ENCODE assay signal across 8 mouse cellular contexts in the genomic region with DNA sequence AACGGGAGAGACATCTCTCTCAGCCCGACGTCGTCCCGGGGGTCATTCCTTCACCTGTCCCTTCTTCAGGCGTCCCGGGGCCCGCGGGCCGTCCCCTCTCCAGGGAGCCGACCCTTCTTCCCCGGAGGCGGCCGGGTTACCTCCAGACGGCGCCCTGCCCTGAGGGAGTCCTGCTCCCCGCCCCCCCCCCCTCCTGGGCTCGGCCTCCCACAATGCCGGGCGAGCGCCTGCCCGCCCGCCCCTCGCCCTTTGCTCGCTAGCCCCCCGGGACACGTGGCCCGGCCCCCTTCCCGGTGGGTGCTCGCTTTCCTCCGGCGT. TPM values are rescaled to one million over a fixed set of nuclear protein-coding genes. Genes with fewer than 3 reads are reported as not detected.
DNase-seq lines count a peak whose midpoint lies in the region; ATAC-seq and TF ChIP-seq lines count a peak whose summit lies in the region.

No protein-coding gene starts in this region.

- no peak for TF ChIP-seq CTCF in layer of hippocampus, adult 2 months (conservative IDR thresholded peaks at IDR 0.05)

- 0% methylated on average over 24 of the region's 32 CpGs for WGBS in embryonic facial prominence, embryonic 11.5 days
- 2% methylated on average over 23 of the region's 32 CpGs for WGBS in intestine, embryonic 14.5 days

- no peak; the same call in 1 of the 2 replicates for ATAC-seq in embryonic facial prominence, embryonic 11.5 days (replicated peaks; ENCODE audit: insufficient number of reproducible peaks, low FRiP score, low TSS enrichment, low read depth)
- peak; percentile 45 for ATAC-seq in intestine, embryonic 14.5 days (replicated peaks; ENCODE audit: low FRiP score, low TSS enrichment, low read depth)

- peak overlapping the region; percentile 90 for H3ac ChIP-seq in myocyte (ENCODE audit: control insufficient read depth, insufficient read length)

- peak overlapping the region; percentile 88 for H3K9ac ChIP-seq in embryonic facial prominence, embryonic 11.5 days (replicated peaks; ENCODE audit: low read length)
- peak overlapping the region; percentile 77 for H3K9ac ChIP-seq in intestine, embryonic 14.5 days (ENCODE audit: low read length)

- peaks cover 9% of the 10 kb centered on the region for H3K36me3 ChIP-seq in embryonic facial prominence, embryonic 11.5 days (replicated peaks; ENCODE audit: control insufficient read depth, insufficient read depth, low read depth, low read length)
- H3K36me3 ChIP-seq in intestine, embryonic 14.5 days (ENCODE audit: control insufficient read depth, insufficient read depth, low read length), result peaks cover 35% of the 10 kb centered on the region
- peaks cover 11% of the 10 kb centered on the region for H3K36me3 ChIP-seq in myocyte (ENCODE audit: control insufficient read depth, insufficient read depth)

- H3K4me2 ChIP-seq in embryonic facial prominence, embryonic 11.5 days (ENCODE audit: low read depth, low read length), result peak overlapping the region; percentile 89
- H3K4me2 ChIP-seq in intestine, embryonic 14.5 days (ENCODE audit: low read length), result peak overlapping the region; percentile 95
- H3K4me2 ChIP-seq in myocyte (ENCODE audit: low read depth), result peak overlapping the region; percentile 48

- no peaks in the 10 kb centered on the region for H3K27me3 ChIP-seq in embryonic facial prominence, embryonic 11.5 days (ENCODE audit: control insufficient read depth, insufficient read depth, low read length)
- no peaks in the 10 kb centered on the region for H3K27me3 ChIP-seq in intestine, embryonic 14.5 days (replicated peaks; ENCODE audit: control insufficient read depth, insufficient read depth, low read length)
- H3K27me3 ChIP-seq in myocyte (ENCODE audit: control insufficient read depth, insufficient read depth, insufficient read length), result no peaks in the 10 kb centered on the region

- peaks cover 16% of the 10 kb centered on the region for H3K4me1 ChIP-seq in embryonic facial prominence, embryonic 11.5 days (ENCODE audit: control insufficient read depth, insufficient read depth, low read length)
- peaks cover 28% of the 10 kb centered on the region for H3K4me1 ChIP-seq in intestine, embryonic 14.5 days (replicated peaks; ENCODE audit: control insufficient read depth, insufficient read depth, low read length)

- H3K9me3 ChIP-seq in embryonic facial prominence, embryonic 11.5 days (replicated peaks; ENCODE audit: control insufficient read depth, low read length), result no peaks in the 10 kb centered on the region
- no peaks in the 10 kb centered on the region for H3K9me3 ChIP-seq in intestine, embryonic 14.5 days (ENCODE audit: control insufficient read depth, low read length)

- TF ChIP-seq POLR2A in myocyte (IDR thresholded peaks at IDR 0.05; ENCODE audit: insufficient read length, low read depth), result no peak

- H3K4me3 ChIP-seq in layer of hippocampus, adult 2 months, result peak overlapping the region; percentile 85
- peak overlapping the region; percentile 95 for H3K4me3 ChIP-seq in embryonic facial prominence, embryonic 11.5 days (ENCODE audit: low read depth, low read length)
- peak overlapping the region; percentile 80 for H3K4me3 ChIP-seq in intestine, embryonic 14.5 days (ENCODE audit: low read depth, low read length)
- peak overlapping the region; percentile 100 for H3K4me3 ChIP-seq in myocyte

- H3K79me2 ChIP-seq in myocyte (ENCODE audit: control insufficient read depth, insufficient read depth), result peaks cover 44% of the 10 kb centered on the region

- peak overlapping the region; percentile 98 for H3K27ac ChIP-seq in layer of hippocampus, adult 2 months
- H3K27ac ChIP-seq in embryonic facial prominence, embryonic 11.5 days (replicated peaks; ENCODE audit: low read depth, low read length), result peak overlapping the region; percentile 95
- H3K27ac ChIP-seq in intestine, embryonic 14.5 days (ENCODE audit: low read depth), result peak overlapping the region; percentile 92

- no peak for DNase-seq in layer of hippocampus, adult 2 months (ENCODE audit: low spot score in 2 of 2)
- DNase-seq in layer of hippocampus, adult 9-10 months (ENCODE audit: low spot score), result no peak
- no peak for DNase-seq in embryonic facial prominence, embryonic 11.5 days (ENCODE audit: low spot score)
- DNase-seq in intestine, embryonic 14.5 days (ENCODE audit: low spot score), result no peak
- no peak for DNase-seq in urinary bladder, postnatal 4 days (ENCODE audit: low spot score in 2 of 2)
- DNase-seq in frontal cortex, adult 2 months (ENCODE audit: extremely low spot score in 1 of 2, low spot score in 1 of 2), result no peak
- DNase-seq in spleen, postnatal 10 days (ENCODE audit: low spot score in 2 of 2), result no peak

TF ChIP-seq in myocyte, 11 proteins besides CTCF, POLR2A, EP300 and RAD21:
- TF ChIP-seq TCF3 (IDR thresholded peaks at IDR 0.05; ENCODE audit: insufficient read length, low read depth), result no peak
- TF ChIP-seq MAX (IDR thresholded peaks at IDR 0.05; ENCODE audit: low read depth), result no peak
- no peak for TF ChIP-seq SRF (IDR thresholded peaks at IDR 0.05; ENCODE audit: control insufficient read depth, insufficient read length, low read depth)
- TF ChIP-seq MYOG (IDR thresholded peaks at IDR 0.05; ENCODE audit: control insufficient read depth in 1 of 3, insufficient read depth in 1 of 3, insufficient read length in 2 of 3, low read depth in 2 of 3), result no peak
- no peak for TF ChIP-seq USF1 (IDR thresholded peaks at IDR 0.05; ENCODE audit: low read depth)

RNA-seq across cellular contexts. Expression of a gene that starts 0.5 kb away (rescaled TPM):
- 100 to 1,000 TPM; 176 to 185 TPM for total RNA-seq in layer of hippocampus, adult 2 months (2021)
- polyA plus RNA-seq in embryonic facial prominence, embryonic 11.5 days (2014; fragmentation: Nextera tagmentation; extraction: Ambion mirVana), result 93.2 and 94.5 TPM in 2 replicates
- polyA plus RNA-seq in intestine, embryonic 14.5 days (2014; fragmentation: Nextera tagmentation; extraction: Ambion mirVana), result 74.2 and 74.8 TPM in 2 replicates
- polyA plus RNA-seq in myocyte (2012; fragmentation: generic; extraction: Trizol), result 133 TPM
- 91.3 and 103 TPM in 2 replicates for polyA plus RNA-seq in frontal cortex, adult 2 months (2012; rRNA removed)

RNA-seq across cellular contexts. Expression of a gene that starts 28.5 kb away (rescaled TPM):
- 1 to 10 TPM in 1 of 2 experiments, under 1 TPM in 1; 0.61 to 1.1 TPM for total RNA-seq in layer of hippocampus, adult 2 months (2021)
- polyA plus RNA-seq in embryonic facial prominence, embryonic 11.5 days (2014; fragmentation: Nextera tagmentation; extraction: Ambion mirVana), result 0.25 and 0.49 TPM in 2 replicates
- 2.3 and 3.0 TPM in 2 replicates for polyA plus RNA-seq in intestine, embryonic 14.5 days (2014; fragmentation: Nextera tagmentation; extraction: Ambion mirVana)
- not detected for polyA plus RNA-seq in myocyte (2012; fragmentation: generic; extraction: Trizol)
- 0.94 and 1.4 TPM in 2 replicates for polyA plus RNA-seq in frontal cortex, adult 2 months (2012; rRNA removed)

RNA-seq across cellular contexts. Expression of a gene that starts 35.5 kb away (rescaled TPM):
- total RNA-seq in layer of hippocampus, adult 2 months (2021), result 10 to 100 TPM; 30.8 to 31.7 TPM
- polyA plus RNA-seq in embryonic facial prominence, embryonic 11.5 days (2014; fragmentation: Nextera tagmentation; extraction: Ambion mirVana), result 66.3 and 69.8 TPM in 2 replicates
- 72.1 and 75.2 TPM in 2 replicates for polyA plus RNA-seq in intestine, embryonic 14.5 days (2014; fragmentation: Nextera tagmentation; extraction: Ambion mirVana)
- polyA plus RNA-seq in myocyte (2012; fragmentation: generic; extraction: Trizol), result 55.4 TPM
- 22.0 and 22.3 TPM in 2 replicates for polyA plus RNA-seq in frontal cortex, adult 2 months (2012; rRNA removed)

RNA-seq across cellular contexts. Expression of a gene that starts 46.7 kb away (rescaled TPM):
- total RNA-seq in layer of hippocampus, adult 2 months (2021), result 10 to 100 TPM; 15.9 to 19.2 TPM
- polyA plus RNA-seq in embryonic facial prominence, embryonic 11.5 days (2014; fragmentation: Nextera tagmentation; extraction: Ambion mirVana), result 10.0 and 12.5 TPM in 2 replicates
- polyA plus RNA-seq in intestine, embryonic 14.5 days (2014; fragmentation: Nextera tagmentation; extraction: Ambion mirVana), result 11.4 and 13.4 TPM in 2 replicates
- 1.4 TPM for polyA plus RNA-seq in myocyte (2012; fragmentation: generic; extraction: Trizol)
- polyA plus RNA-seq in frontal cortex, adult 2 months (2012; rRNA removed), result 23.0 and 23.9 TPM in 2 replicates

RNA-seq across cellular contexts. Expression of a gene that starts 48.8 kb away (rescaled TPM):
- total RNA-seq in layer of hippocampus, adult 2 months (2021), result 10 to 100 TPM; 69.9 to 71.9 TPM
- 7.0 and 10.3 TPM in 2 replicates for polyA plus RNA-seq in embryonic facial prominence, embryonic 11.5 days (2014; fragmentation: Nextera tagmentation; extraction: Ambion mirVana)
- polyA plus RNA-seq in intestine, embryonic 14.5 days (2014; fragmentation: Nextera tagmentation; extraction: Ambion mirVana), result 6.7 and 7.6 TPM in 2 replicates
- polyA plus RNA-seq in myocyte (2012; fragmentation: generic; extraction: Trizol), result 244 TPM
- polyA plus RNA-seq in frontal cortex, adult 2 months (2012; rRNA removed), result 86.9 and 94.3 TPM in 2 replicates
